Mouse (Mus musculus): ENCODE data around the gene Ttc7b.

DNA sequence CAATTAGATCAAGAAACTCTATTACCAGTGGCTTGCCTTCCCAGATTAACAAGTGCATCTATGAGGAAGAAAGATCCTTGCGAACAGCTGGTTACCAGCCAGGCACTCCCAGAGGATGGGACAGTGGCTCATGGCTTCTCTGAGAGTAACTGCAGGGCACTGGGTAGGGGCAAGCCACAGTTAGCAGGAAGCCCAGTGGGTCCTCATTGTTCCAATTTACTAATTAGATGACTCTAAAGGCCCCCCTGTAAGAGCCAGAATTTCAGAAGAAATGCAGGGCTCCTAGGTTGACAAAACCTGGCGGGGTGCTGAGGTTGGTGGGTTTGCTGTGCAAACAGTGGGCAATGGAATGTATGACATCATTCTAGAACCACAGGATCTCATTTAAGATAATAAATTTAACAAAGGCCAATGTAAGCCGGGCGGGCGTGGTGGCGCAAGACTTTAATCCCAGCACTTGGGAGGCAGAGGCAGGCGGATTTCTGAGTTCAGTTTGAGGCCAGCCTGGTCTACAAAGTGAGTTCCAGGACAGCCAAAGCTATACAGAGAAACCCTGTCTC is 179.6 kb downstream of the Ttc7b start:
- TF ChIP-seq CTCF (IDR thresholded peaks at IDR 0.05; ENCODE audit: insufficient read depth, low read length) (no peak), POLR2A (IDR thresholded peaks at IDR 0.05; ENCODE audit: borderline replicate concordance, extremely low read depth, low read depth, low read length) (no peak)
